Mouse (Mus musculus) cerebellum, postnatal 25 days (tissue): ENCODE results near the gene Asxl1.

ENCODE experiments used
- DNase-seq, 2 experiments: peaks; one replicate each; pipeline ENCODE4 v3.0.0; 2021; ENCODE audit warnings: mixed read lengths in 2 of 2

Asxl1 gene

GRCm38 (mm10) chr2:153345454-153346220, at the start of gene Asxl1:
Gene Asxl1 (plus strand): TSS chr2:153345829.
- peak; percentile 93 to 96 for DNase-seq

- peak; percentile 50 to 67 for DNase-seq
Observed at GRCm38 (mm10) chr2:153297771-153298170, 47.9 kb upstream of the Asxl1 start.

GRCm38 (mm10) chr2:153298460-153298859, 47.2 kb upstream of the Asxl1 start:
- no peak for DNase-seq

GRCm38 (mm10) chr2:153298863-153299262, 46.8 kb upstream of the Asxl1 start:
- DNase-seq = no peak

GRCm38 (mm10) chr2:153301123-153301522, 44.5 kb upstream of the Asxl1 start:
- no peak for DNase-seq

GRCm38 (mm10) chr2:153305240-153305639, 40.4 kb upstream of the Asxl1 start:
- DNase-seq = no peak

GRCm38 (mm10) chr2:153308586-153308985, 37.0 kb upstream of the Asxl1 start:
- peak; percentile 53 to 55 for DNase-seq

GRCm38 (mm10) chr2:153309106-153309505, 36.5 kb upstream of the Asxl1 start:
- DNase-seq = no peak

- DNase-seq = peak in 1 of 2 experiments; percentile 51
Observed at GRCm38 (mm10) chr2:153310228-153310627, 35.4 kb upstream of the Asxl1 start.

- DNase-seq = no peak
Observed at GRCm38 (mm10) chr2:153312884-153313283, 32.7 kb upstream of the Asxl1 start.

- no peak for DNase-seq
Observed at GRCm38 (mm10) chr2:153318408-153318807, 27.2 kb upstream of the Asxl1 start.

GRCm38 (mm10) chr2:153319036-153319643, 26.5 kb upstream of the Asxl1 start:
- DNase-seq = no peak

- DNase-seq = no peak
Observed at GRCm38 (mm10) chr2:153325706-153326376, 19.8 kb upstream of the Asxl1 start.

GRCm38 (mm10) chr2:153332271-153332670, 13.4 kb upstream of the Asxl1 start:
- peak; percentile 49 to 50 for DNase-seq

GRCm38 (mm10) chr2:153332981-153333380, 12.6 kb upstream of the Asxl1 start:
- no peak for DNase-seq

GRCm38 (mm10) chr2:153333822-153334232, 11.8 kb upstream of the Asxl1 start:
- no peak for DNase-seq

- no peak for DNase-seq
Observed at GRCm38 (mm10) chr2:153334281-153334680, 11.3 kb upstream of the Asxl1 start.

- no peak for DNase-seq
Observed at GRCm38 (mm10) chr2:153336117-153336516, 9.5 kb upstream of the Asxl1 start.

- peak in 1 of 2 experiments; percentile 48 for DNase-seq
Observed at GRCm38 (mm10) chr2:153338361-153339350, 7.0 kb upstream of the Asxl1 start.

GRCm38 (mm10) chr2:153342166-153342565, 3.5 kb upstream of the Asxl1 start:
- DNase-seq = no peak

GRCm38 (mm10) chr2:153342602-153343001, 3.0 kb upstream of the Asxl1 start:
- no peak for DNase-seq

GRCm38 (mm10) chr2:153343191-153343590, 2.4 kb upstream of the Asxl1 start:
- no peak for DNase-seq
